Mouse (Mus musculus): ENCODE data around the gene Spdye4a. TPM values are rescaled to one million over a fixed set of nuclear protein-coding genes. Genes with fewer than 3 reads are reported as not detected.

Spdye4a gene
- not detected in 2 replicates for total RNA-seq (2012; rRNA removed)

GRCm38 (mm10) chr5:143226790-143227189, at the start of gene Spdye4a:
Spdye4a (minus strand) TSS chr5:143226890.
- H3K36me3 ChIP-seq (ENCODE audit: control insufficient read depth, insufficient read depth, low read length, poor library complexity, severe bottlenecking), result no peaks in the 10 kb centered on the region
- no peak within 1 kb of the TSS for H3K27ac ChIP-seq (ENCODE audit: insufficient read depth, low read depth, low read length, poor library complexity, severe bottlenecking)
- no peak within 1 kb of the TSS for H3K9ac ChIP-seq (ENCODE audit: insufficient read depth, low read depth, low read length, poor library complexity, severe bottlenecking)
- no peak for DNase-seq (ENCODE audit: low read depth, low spot score)
- H3K9me3 ChIP-seq (ENCODE audit: control insufficient read depth, insufficient read depth, low read depth, low read length), result no peaks in the 10 kb centered on the region
- in situ Hi-C loops (cut with MboI; ENCODE audit: low sequenced_read_pairs in 2 of 2, unreplicated experiment in 2 of 2), result no loop called here
- no peak within 1 kb of the TSS for H3K4me3 ChIP-seq (ENCODE audit: insufficient read depth in 1 of 2, low read depth in 1 of 2, low read length in 2 of 2, poor library complexity in 1 of 2, severe bottlenecking in 1 of 2)
- TF ChIP-seq CHD2 (IDR thresholded peaks at IDR 0.05; ENCODE audit: low read depth, low read length) (no peak), HCFC1 (IDR thresholded peaks at IDR 0.05; ENCODE audit: borderline replicate concordance, insufficient read depth, low read length) (no peak), MAFK (IDR thresholded peaks at IDR 0.05; ENCODE audit: insufficient read depth, low read depth, low read length) (no peak), ZC3H11A (IDR thresholded peaks at IDR 0.05; ENCODE audit: borderline replicate concordance, low read depth, low read length) (no peak), ZNF384 (IDR thresholded peaks at IDR 0.05; ENCODE audit: low read depth, low read length) (no peak)
- H3K4me1 ChIP-seq (ENCODE audit: control insufficient read depth in 2 of 2, insufficient read depth in 2 of 2, low read length in 2 of 2, poor library complexity in 1 of 2), result no peaks in the 10 kb centered on the region

- in situ Hi-C loops (cut with MboI; ENCODE audit: low sequenced_read_pairs in 2 of 2, unreplicated experiment in 2 of 2), result no loop called here
- TF ChIP-seq MAFK (IDR thresholded peaks at IDR 0.05; ENCODE audit: insufficient read depth, low read depth, low read length), result no peak
- no peak for TF ChIP-seq ZC3H11A (IDR thresholded peaks at IDR 0.05; ENCODE audit: borderline replicate concordance, low read depth, low read length)
- TF ChIP-seq HCFC1 (IDR thresholded peaks at IDR 0.05; ENCODE audit: borderline replicate concordance, insufficient read depth, low read length), result no peak
- no peak for TF ChIP-seq CHD2 (IDR thresholded peaks at IDR 0.05; ENCODE audit: low read depth, low read length)
- no peak for TF ChIP-seq ZNF384 (IDR thresholded peaks at IDR 0.05; ENCODE audit: low read depth, low read length)
- Histone ChIP-seq H3K27ac (ENCODE audit: insufficient read depth, low read depth, low read length, poor library complexity, severe bottlenecking) (no peak overlapping the region), H3K4me1 (ENCODE audit: control insufficient read depth in 2 of 2, insufficient read depth in 2 of 2, low read length in 2 of 2, poor library complexity in 1 of 2) (no peaks in the 10 kb centered on the region; a peak in 1 of 4 replicates), H3K9me3 (ENCODE audit: control insufficient read depth, insufficient read depth, low read depth, low read length) (no peaks in the 10 kb centered on the region), H3K4me3 (ENCODE audit: insufficient read depth in 1 of 2, low read depth in 1 of 2, low read length in 2 of 2, poor library complexity in 1 of 2, severe bottlenecking in 1 of 2) (no peak overlapping the region), H3K36me3 (ENCODE audit: control insufficient read depth, insufficient read depth, low read length, poor library complexity, severe bottlenecking) (no peaks in the 10 kb centered on the region), H3K9ac (ENCODE audit: insufficient read depth, low read depth, low read length, poor library complexity, severe bottlenecking) (no peak overlapping the region)
- DNase-seq (ENCODE audit: low read depth, low spot score), result no peak
These were observed 49.1 kb upstream of the Spdye4a start for GRCm38 (mm10) chr5:143275761-143276160.

- Histone ChIP-seq H3K4me1 (ENCODE audit: control insufficient read depth in 2 of 2, insufficient read depth in 2 of 2, low read length in 2 of 2, poor library complexity in 1 of 2) (peaks cover 0 to 9% of the 10 kb centered on the region in 2 experiments; a peak in 1 of 4 replicates), H3K9me3 (ENCODE audit: control insufficient read depth, insufficient read depth, low read depth, low read length) (no peaks in the 10 kb centered on the region), H3K27ac (ENCODE audit: insufficient read depth, low read depth, low read length, poor library complexity, severe bottlenecking) (no peak overlapping the region), H3K4me3 (ENCODE audit: insufficient read depth in 1 of 2, low read depth in 1 of 2, low read length in 2 of 2, poor library complexity in 1 of 2, severe bottlenecking in 1 of 2) (no peak overlapping the region), H3K9ac (ENCODE audit: insufficient read depth, low read depth, low read length, poor library complexity, severe bottlenecking) (no peak overlapping the region), H3K36me3 (ENCODE audit: control insufficient read depth, insufficient read depth, low read length, poor library complexity, severe bottlenecking) (no peaks in the 10 kb centered on the region)
- in situ Hi-C loops (cut with MboI; ENCODE audit: low sequenced_read_pairs in 2 of 2, unreplicated experiment in 2 of 2), result no loop called here
- DNase-seq (ENCODE audit: low read depth, low spot score), result no peak
- TF ChIP-seq HCFC1 (IDR thresholded peaks at IDR 0.05; ENCODE audit: borderline replicate concordance, insufficient read depth, low read length) (no peak), ZC3H11A (IDR thresholded peaks at IDR 0.05; ENCODE audit: borderline replicate concordance, low read depth, low read length) (no peak), CHD2 (IDR thresholded peaks at IDR 0.05; ENCODE audit: low read depth, low read length) (no peak)
These were observed 46.0 kb upstream of the Spdye4a start for GRCm38 (mm10) chr5:143272540-143273330.

GRCm38 (mm10) chr5:143272108-143272507, 45.4 kb upstream of the Spdye4a start:
- no peaks in the 10 kb centered on the region for H3K9me3 ChIP-seq (ENCODE audit: control insufficient read depth, insufficient read depth, low read depth, low read length)
- no peaks in the 10 kb centered on the region for H3K36me3 ChIP-seq (ENCODE audit: control insufficient read depth, insufficient read depth, low read length, poor library complexity, severe bottlenecking)
- TF ChIP-seq MAFK (IDR thresholded peaks at IDR 0.05; ENCODE audit: insufficient read depth, low read depth, low read length) (no peak), ZC3H11A (IDR thresholded peaks at IDR 0.05; ENCODE audit: borderline replicate concordance, low read depth, low read length) (no peak), HCFC1 (IDR thresholded peaks at IDR 0.05; ENCODE audit: borderline replicate concordance, insufficient read depth, low read length) (no peak), ZNF384 (IDR thresholded peaks at IDR 0.05; ENCODE audit: low read depth, low read length) (no peak), CHD2 (IDR thresholded peaks at IDR 0.05; ENCODE audit: low read depth, low read length) (no peak)
- H3K4me1 ChIP-seq (ENCODE audit: control insufficient read depth in 2 of 2, insufficient read depth in 2 of 2, low read length in 2 of 2, poor library complexity in 1 of 2), result peaks cover 0 to 9% of the 10 kb centered on the region in 2 experiments; a peak in 1 of 4 replicates
- in situ Hi-C loops (cut with MboI; ENCODE audit: low sequenced_read_pairs in 2 of 2, unreplicated experiment in 2 of 2), result no loop called here
- H3K9ac ChIP-seq (ENCODE audit: insufficient read depth, low read depth, low read length, poor library complexity, severe bottlenecking), result no peak overlapping the region
- no peak for DNase-seq (ENCODE audit: low read depth, low spot score)
- no peak overlapping the region for H3K27ac ChIP-seq (ENCODE audit: insufficient read depth, low read depth, low read length, poor library complexity, severe bottlenecking)
- H3K4me3 ChIP-seq (ENCODE audit: insufficient read depth in 1 of 2, low read depth in 1 of 2, low read length in 2 of 2, poor library complexity in 1 of 2, severe bottlenecking in 1 of 2), result no peak overlapping the region
